Comparison of ENCODE assay signal across 7 mouse cellular contexts in the genomic region with DNA sequence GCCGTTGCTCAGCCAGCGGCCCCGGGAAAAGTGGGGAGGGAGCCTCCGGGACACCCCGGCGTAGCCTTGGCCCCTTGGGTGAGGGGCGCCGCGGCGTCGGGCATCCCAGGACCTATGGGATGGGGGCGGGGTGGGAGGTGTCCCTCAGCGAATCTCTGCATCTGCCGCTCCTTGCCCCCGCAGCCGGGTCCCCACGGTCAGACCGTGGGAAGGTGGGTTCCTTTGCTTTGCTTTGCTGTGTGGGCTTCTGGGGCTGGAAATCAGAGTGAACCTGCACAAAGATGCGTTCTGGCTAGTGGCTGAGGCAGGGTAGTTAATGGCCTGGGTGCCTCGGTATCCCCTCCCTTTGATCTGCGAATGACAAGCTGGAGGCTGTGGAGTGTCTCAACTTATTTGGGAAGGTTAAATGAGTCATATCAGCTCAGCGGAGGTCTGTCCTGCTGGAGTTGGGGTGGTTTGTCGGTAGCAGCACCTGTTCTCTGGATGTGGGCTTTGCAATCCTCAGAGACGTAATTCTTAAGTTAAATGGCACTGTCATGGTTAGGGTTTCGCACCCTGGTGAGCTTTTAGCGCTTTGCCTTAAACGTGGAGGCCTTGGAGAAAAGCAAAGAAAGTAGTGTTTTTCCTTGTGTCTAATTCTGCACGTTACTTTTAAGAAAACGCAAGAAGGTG. TPM values are rescaled to one million over a fixed set of nuclear protein-coding genes. Genes with fewer than 3 reads are reported as not detected.
DNase-seq lines count a peak whose midpoint lies in the region; ATAC-seq and TF ChIP-seq lines count a peak whose summit lies in the region.

No protein-coding gene starts in this region.

- H3K27me3 ChIP-seq in megakaryocyte, embryonic 14.5 days (replicated peaks), result no peaks in the 10 kb centered on the region
- H3K27me3 ChIP-seq in liver, postnatal 0 days (ENCODE audit: insufficient read depth, low read length), result no peaks in the 10 kb centered on the region
- no peaks in the 10 kb centered on the region for H3K27me3 ChIP-seq in stomach, embryonic 14.5 days (ENCODE audit: control insufficient read depth, insufficient read depth, low read length)

- peak overlapping the region; percentile 94 for H3K4me2 ChIP-seq in liver, postnatal 0 days (ENCODE audit: low read depth, low read length)
- peak overlapping the region; percentile 70 for H3K4me2 ChIP-seq in stomach, embryonic 14.5 days (replicated peaks; ENCODE audit: low read depth, low read length)

- H3K9me3 ChIP-seq in megakaryocyte, embryonic 14.5 days, result no peaks in the 10 kb centered on the region
- H3K9me3 ChIP-seq in liver, postnatal 0 days (ENCODE audit: low read length), result no peaks in the 10 kb centered on the region
- no peaks in the 10 kb centered on the region for H3K9me3 ChIP-seq in stomach, embryonic 14.5 days (ENCODE audit: control insufficient read depth, low read depth, low read length)

- WGBS in liver, postnatal 0 days (ENCODE audit: insufficient replicate concordance), result 1% methylated on average over 23 of the region's 29 CpGs
- under 1% methylated on average over 29 of the region's 29 CpGs for WGBS in stomach, embryonic 14.5 days

- DNase-seq in T-cell, adult 2 months (ENCODE audit: low spot score), result peak; percentile 11
- peak; percentile 56 for DNase-seq in induced T-regulatory cell, adult 2 months (ENCODE audit: low read depth)
- DNase-seq in liver, postnatal 0 days, result no peak

- H3K9ac ChIP-seq in liver, postnatal 0 days (replicated peaks), result peak overlapping the region; percentile 82
- peak overlapping the region; percentile 78 for H3K9ac ChIP-seq in stomach, embryonic 14.5 days (replicated peaks; ENCODE audit: low read depth, low read length)

- no peak for TF ChIP-seq POLR2A in embryonic fibroblast, embryonic 13.5 days (IDR thresholded peaks at IDR 0.05; ENCODE audit: low read depth, low read length)

- peak overlapping the region; percentile 97 for H3K4me3 ChIP-seq in megakaryocyte, embryonic 14.5 days (replicated peaks)
- H3K4me3 ChIP-seq in embryonic fibroblast, embryonic 13.5 days (ENCODE audit: insufficient read depth, low read length), result peak overlapping the region; percentile 72
- H3K4me3 ChIP-seq in liver, postnatal 0 days (ENCODE audit: low read depth, low read length), result peak overlapping the region; percentile 72
- H3K4me3 ChIP-seq in stomach, embryonic 14.5 days (ENCODE audit: low read depth, low read length), result peak overlapping the region; percentile 63

- H3K4me1 ChIP-seq in megakaryocyte, embryonic 14.5 days, result peaks cover 34% of the 10 kb centered on the region
- no peaks in the 10 kb centered on the region for H3K4me1 ChIP-seq in embryonic fibroblast, embryonic 13.5 days (ENCODE audit: control insufficient read depth, insufficient read depth, low read length)
- H3K4me1 ChIP-seq in liver, postnatal 0 days (ENCODE audit: insufficient read depth), result 0 out of 2 replicates have a peak, but pooled peaks cover 5% of the 10 kb centered on the region
- H3K4me1 ChIP-seq in stomach, embryonic 14.5 days (ENCODE audit: control insufficient read depth, insufficient read depth, low read length), result peaks cover 6% of the 10 kb centered on the region; the same call in 1 of the 2 replicates

- no peak overlapping the region for H3K27ac ChIP-seq in embryonic fibroblast, embryonic 13.5 days (ENCODE audit: insufficient read depth, low read length)
- peak overlapping the region; percentile 88 for H3K27ac ChIP-seq in liver, postnatal 0 days (ENCODE audit: low read depth)
- peak overlapping the region; percentile 91 for H3K27ac ChIP-seq in stomach, embryonic 14.5 days (ENCODE audit: low read length)

- no peak for TF ChIP-seq EP300 in liver, postnatal 0 days (IDR thresholded peaks at IDR 0.05; ENCODE audit: low read depth)

- no peak for TF ChIP-seq CTCF in embryonic fibroblast, embryonic 13.5 days (IDR thresholded peaks at IDR 0.05; ENCODE audit: borderline replicate concordance, insufficient read depth, low read length)
- TF ChIP-seq CTCF in liver, postnatal 0 days (IDR thresholded peaks at IDR 0.05; ENCODE audit: low read depth), result no peak

- peaks cover 5% of the 10 kb centered on the region for H3K36me3 ChIP-seq in megakaryocyte, embryonic 14.5 days (replicated peaks; ENCODE audit: low read length)
- no peaks in the 10 kb centered on the region for H3K36me3 ChIP-seq in liver, postnatal 0 days (replicated peaks; ENCODE audit: insufficient read depth, low read length)
- no peaks in the 10 kb centered on the region for H3K36me3 ChIP-seq in stomach, embryonic 14.5 days (ENCODE audit: control insufficient read depth, insufficient read depth, low read length)

- no peak for ATAC-seq in megakaryocyte, adult 5-6 weeks (ENCODE audit: poor library complexity, severe bottlenecking)
- ATAC-seq in liver, postnatal 0 days, result no peak
- ATAC-seq in stomach, embryonic 14.5 days (ENCODE audit: insufficient number of reproducible peaks, insufficient read depth, low FRiP score, low read depth), result no peak

RNA-seq across cellular contexts. Expression of gene Fut8, which starts 1.6 kb away (rescaled TPM):
- polyA plus RNA-seq in megakaryocyte, embryonic 14.5 days (2012; ENCODE audit: insufficient read depth, low replicate concordance), result 6.9 and 9.7 TPM in 2 replicates
- 48.3 and 53.9 TPM in 2 replicates for total RNA-seq in megakaryocyte, adult 5-6 weeks (2015)
- 44.6 and 46.2 TPM in 2 replicates for total RNA-seq in megakaryocyte, adult 5-6 weeks (2017)
- 36.1 and 38.2 TPM in 2 replicates for polyA plus RNA-seq in embryonic fibroblast, embryonic 13.5 days (2011; ENCODE audit: insufficient read length, low read depth, missing spikeins)
- 8.2 and 8.6 TPM in 2 replicates for polyA plus RNA-seq in liver, postnatal 0 days (2015; fragmentation: Nextera tagmentation; extraction: Ambion mirVana)
- polyA plus RNA-seq in stomach, embryonic 14.5 days (2014; fragmentation: Nextera tagmentation; extraction: Ambion mirVana), result 35.5 and 36.6 TPM in 2 replicates
